In the genomic region with DNA sequence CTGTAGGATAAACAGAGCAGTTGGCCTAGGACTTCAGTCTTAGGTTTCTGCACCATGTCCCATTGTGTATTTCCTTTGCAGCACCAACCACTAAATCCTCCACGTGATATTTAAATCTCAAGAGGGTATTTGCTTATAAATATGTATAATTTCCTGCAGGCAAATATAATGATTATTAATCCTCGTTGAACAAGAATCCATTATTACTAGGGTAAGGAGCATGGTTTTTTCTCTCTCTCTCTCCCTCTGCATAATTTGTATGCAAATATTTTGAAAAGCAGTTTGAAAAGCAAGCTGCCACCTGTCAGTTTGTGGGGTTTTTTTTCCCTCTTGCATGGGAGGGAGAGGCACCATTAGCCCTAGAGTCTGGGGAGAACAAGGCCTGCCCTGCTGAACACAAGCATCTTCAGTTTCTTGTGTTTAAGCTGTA, we compare ENCODE assay signal across 13 mouse cellular contexts.
"Had no signal": no experiment of that assay in that cellular context is flagged by ENCODE, and none has a peak within 500 bp of the region (broad histone marks: within the 10 kb centered on the region; RNA-seq: fewer than 3 reads in every experiment).

No protein-coding gene starts in this region.

- H3K4me3 ChIP-seq: limb, embryonic 10.5 days; myocyte; neural tube, embryonic 15.5 days had no signal

- H3K9ac ChIP-seq: lung, embryonic 14.5 days; neural tube, embryonic 15.5 days had no signal

- DNase-seq: kidney, adult 8-10 months; kidney, postnatal 36 days; layer of hippocampus, adult 9-11 months; lung, embryonic 14.5 days; lung, postnatal 10 days; lung, postnatal 4 days; right cerebral cortex, adult 18-20 months; right cerebral cortex, postnatal 25 days; thymus, postnatal 36 days had no signal

- H3K36me3 ChIP-seq: limb, embryonic 10.5 days; neural tube, embryonic 15.5 days had no signal

- H3K27me3 ChIP-seq: neural tube, embryonic 15.5 days had no signal

- H3K27ac ChIP-seq: limb, embryonic 10.5 days; neural tube, embryonic 15.5 days had no signal

- H3K4me2 ChIP-seq: liver, embryonic 11.5 days; lung, embryonic 14.5 days; neural tube, embryonic 15.5 days had no signal

- H3K4me1 ChIP-seq: limb, embryonic 10.5 days; neural tube, embryonic 15.5 days had no signal

- H3K9me3 ChIP-seq: limb, embryonic 10.5 days; neural tube, embryonic 15.5 days had no signal
